Mouse (Mus musculus) liver, postnatal 0 days (tissue): ENCODE measurements around the gene Atf1.
A peak's percentile ranks its signal among the peaks of the same experiment; 100 is the strongest.

Experiments
- CTCF ChIP-seq: sonication (generic); IDR thresholded peaks from 2 replicates; pipeline ENCODE4 v1.5.1; 2016; ENCODE audit warnings: antibody characterized with exemption, low read depth
- EP300 ChIP-seq: IDR thresholded peaks from 2 replicates; pipeline ENCODE4 v1.6.1; 2016; ENCODE audit warnings: antibody characterized with exemption, low read depth, mild to moderate bottlenecking

- peak; percentile 53 for TF ChIP-seq CTCF
- TF ChIP-seq EP300 = no peak
Observed at GRCm38 (mm10) chr15:100184821-100185496, 42.7 kb upstream of the Atf1 start.
